Mouse (Mus musculus) ES-E14 (cell line): ENCODE measurements around the gene Cyp2d11.

ENCODE experiments used
- HCFC1 ChIP-seq: IDR thresholded peaks from 2 replicates; pipeline ENCODE4 v1.6.1; 2012; ENCODE audit warnings: low read length, inconsistent platforms, borderline replicate concordance; ENCODE audit not compliant: insufficient read depth
- MAFK ChIP-seq: IDR thresholded peaks from 2 replicates; pipeline ENCODE4 v1.6.1; 2014; ENCODE audit warnings: mild to moderate bottlenecking, low read depth, low read length, inconsistent platforms; ENCODE audit not compliant: insufficient read depth
- ZC3H11A ChIP-seq: IDR thresholded peaks from 2 replicates; pipeline ENCODE4 v1.6.1; 2012; ENCODE audit warnings: low read depth, mild to moderate bottlenecking, inconsistent platforms, low read length, borderline replicate concordance
- ZNF384 ChIP-seq: IDR thresholded peaks from 2 replicates; pipeline ENCODE4 v1.6.1; 2012; ENCODE audit warnings: low read depth, low read length, inconsistent platforms

- TF ChIP-seq MAFK (no peak), HCFC1 (no peak), ZC3H11A (no peak), ZNF384 (no peak)
Observed at GRCm38 (mm10) chr15:82379511-82379870, 14.3 kb downstream of the Cyp2d11 start.
